18 mouse cellular contexts compared by ENCODE assay signal in genomic region chr11:94621458-94621852, GRCm38 (mm10). TPM values are rescaled to one million over a fixed set of nuclear protein-coding genes. Genes with fewer than 3 reads are reported as not detected.
DNase-seq lines count a peak whose midpoint lies in the region; ATAC-seq and TF ChIP-seq lines count a peak whose summit lies in the region.
"Had no signal": no experiment of that assay in that cellular context is flagged by ENCODE, and none has a peak within 500 bp of the region (broad histone marks: within the 10 kb centered on the region; RNA-seq: fewer than 3 reads in every experiment).

No protein-coding gene starts in this region.

- H3K36me3 ChIP-seq in E14TG2a.4 (ENCODE audit: insufficient read depth, low read length) = no peaks in the 10 kb centered on the region
- no peaks in the 10 kb centered on the region for H3K36me3 ChIP-seq in hindbrain, embryonic 14.5 days (replicated peaks; ENCODE audit: control insufficient read depth, insufficient read depth)
- H3K36me3 ChIP-seq: embryonic facial prominence, embryonic 13.5 days; G1E; heart, embryonic 13.5 days; liver, embryonic 13.5 days had no signal

- no peak overlapping the region for H3K9ac ChIP-seq in hindbrain, embryonic 14.5 days
- H3K9ac ChIP-seq: embryonic facial prominence, embryonic 13.5 days; heart, embryonic 13.5 days; liver, embryonic 13.5 days had no signal

- intact Hi-C loops in heart, postnatal 10 days (cut with DNase I) = no loop called here

- peaks cover 19% of the 10 kb centered on the region for H3K4me1 ChIP-seq in E14TG2a.4 (replicated peaks; ENCODE audit: low read depth, low read length)
- H3K4me1 ChIP-seq in hindbrain, embryonic 14.5 days (replicated peaks; ENCODE audit: control insufficient read depth, insufficient read depth, low read length) = no peaks in the 10 kb centered on the region
- H3K4me1 ChIP-seq: embryonic facial prominence, embryonic 13.5 days; heart, embryonic 13.5 days; liver, embryonic 13.5 days had no signal

- peak; percentile 59 for TF ChIP-seq CTCF in layer of hippocampus, adult 2 months (conservative IDR thresholded peaks at IDR 0.05)
- TF ChIP-seq CTCF in E14TG2a.4 (conservative IDR thresholded peaks at IDR 0.05; ENCODE audit: low read length) = peak; percentile 20

- H3K27me3 ChIP-seq in E14TG2a.4 (ENCODE audit: insufficient read depth, low read length) = no peaks in the 10 kb centered on the region
- no peaks in the 10 kb centered on the region for H3K27me3 ChIP-seq in hindbrain, embryonic 14.5 days (ENCODE audit: control insufficient read depth, insufficient read depth, low read length)
- H3K27me3 ChIP-seq: embryonic facial prominence, embryonic 13.5 days; liver, embryonic 13.5 days had no signal

- H3K4me2 ChIP-seq in hindbrain, embryonic 14.5 days (replicated peaks) = no peak overlapping the region
- H3K4me2 ChIP-seq: embryonic facial prominence, embryonic 13.5 days; heart, embryonic 13.5 days; liver, embryonic 13.5 days; midbrain, embryonic 11.5 days had no signal

- no peak for ATAC-seq in hindbrain, embryonic 14.5 days (ENCODE audit: low FRiP score)

- H3K9me3 ChIP-seq in E14TG2a.4 (ENCODE audit: low read length) = peaks cover 3% of the 10 kb centered on the region; the same call in 1 of the 2 replicates
- H3K9me3 ChIP-seq in hindbrain, embryonic 14.5 days (ENCODE audit: control insufficient read depth, low read length) = no peaks in the 10 kb centered on the region
- H3K9me3 ChIP-seq: embryonic facial prominence, embryonic 13.5 days; G1E; liver, embryonic 13.5 days had no signal

- no peak overlapping the region for H3K4me3 ChIP-seq in layer of hippocampus, adult 2 months
- H3K4me3 ChIP-seq in E14TG2a.4 (replicated peaks; ENCODE audit: low read length) = no peak overlapping the region
- H3K4me3 ChIP-seq in hindbrain, embryonic 14.5 days (replicated peaks; ENCODE audit: low read length) = no peak overlapping the region
- H3K4me3 ChIP-seq: embryonic facial prominence, embryonic 13.5 days; heart, embryonic 13.5 days; liver, embryonic 13.5 days; myocyte had no signal

- no peak for DNase-seq in layer of hippocampus, adult 2 months (ENCODE audit: low spot score in 2 of 2)
- DNase-seq in layer of hippocampus, adult 9-10 months (ENCODE audit: low spot score) = no peak
- DNase-seq in A20 (ENCODE audit: low read depth, low spot score) = peak; percentile 51
- peak; percentile 47 for DNase-seq in induced T-regulatory cell, adult 2 months (ENCODE audit: low read depth)
- DNase-seq in hindbrain, embryonic 14.5 days (ENCODE audit: low spot score) = no peak
- DNase-seq in heart, postnatal 10 days = no peak
- DNase-seq: cerebellum, adult 11-12 months; gastrocnemius, postnatal 36 days; kidney, adult 11 months; left cerebral cortex, postnatal 4 days; liver, embryonic 13.5 days; lung, postnatal 4 days had no signal

- H3K27ac ChIP-seq in layer of hippocampus, adult 2 months = no peak overlapping the region
- no peak overlapping the region for H3K27ac ChIP-seq in hindbrain, embryonic 14.5 days
- H3K27ac ChIP-seq: embryonic facial prominence, embryonic 13.5 days; heart, embryonic 13.5 days; liver, embryonic 13.5 days had no signal

RNA-seq across cellular contexts. Expression of gene Lrrc59, which starts 8.1 kb away (rescaled TPM):
- total RNA-seq in layer of hippocampus, adult 2 months (2021) = 10 to 100 TPM; 74.8 to 75.8 TPM
- polyA plus RNA-seq in hindbrain, embryonic 14.5 days (2014; fragmentation: Nextera tagmentation; extraction: Ambion mirVana) = 132 and 139 TPM in 2 replicates
- 10 to 100 TPM; 60.0 to 63.3 TPM for total RNA-seq in heart, postnatal 10 days (2021)

RNA-seq across cellular contexts. Expression of gene Acsf2, which starts 19.8 kb away (rescaled TPM):
- 10 to 100 TPM; 18.7 to 19.5 TPM for total RNA-seq in layer of hippocampus, adult 2 months (2021)
- polyA plus RNA-seq in hindbrain, embryonic 14.5 days (2014; fragmentation: Nextera tagmentation; extraction: Ambion mirVana) = 2.1 and 2.5 TPM in 2 replicates
- total RNA-seq in heart, postnatal 10 days (2021) = 10 to 100 TPM; 44.5 to 49.6 TPM

RNA-seq across cellular contexts. Expression of gene Mrpl27, which starts 32.1 kb away (rescaled TPM):
- total RNA-seq in layer of hippocampus, adult 2 months (2021) = 10 to 100 TPM; 60.8 to 66.0 TPM
- polyA plus RNA-seq in hindbrain, embryonic 14.5 days (2014; fragmentation: Nextera tagmentation; extraction: Ambion mirVana) = 118 and 140 TPM in 2 replicates
- total RNA-seq in heart, postnatal 10 days (2021) = 10 to 100 TPM; 76.6 to 77.1 TPM

RNA-seq across cellular contexts. Expression of gene Eme1, which starts 32.3 kb away (rescaled TPM):
- total RNA-seq in layer of hippocampus, adult 2 months (2021) = under 1 TPM; 0.27 to 0.41 TPM
- polyA plus RNA-seq in hindbrain, embryonic 14.5 days (2014; fragmentation: Nextera tagmentation; extraction: Ambion mirVana) = 3.1 and 4.2 TPM in 2 replicates
- total RNA-seq in heart, postnatal 10 days (2021) = 1 to 10 TPM; 1.7 to 1.8 TPM

RNA-seq across cellular contexts. Expression of gene Xylt2, which starts 55.9 kb away (rescaled TPM):
- total RNA-seq in layer of hippocampus, adult 2 months (2021) = 10 to 100 TPM; 25.5 to 27.7 TPM
- polyA plus RNA-seq in hindbrain, embryonic 14.5 days (2014; fragmentation: Nextera tagmentation; extraction: Ambion mirVana) = 13.2 and 14.8 TPM in 2 replicates
- total RNA-seq in heart, postnatal 10 days (2021) = 10 to 100 TPM; 17.1 to 18.6 TPM

Comparison
In these comparisons a context has a peak if more than half of its experiments do, and no peak if none do; other contexts are left out.
1. DNase-seq: peak in A20 (single experiment) and induced T-regulatory cell, adult 2 months (single experiment); none in layer of hippocampus, adult 2 months (0 of 2), layer of hippocampus, adult 9-10 months (single experiment), hindbrain, embryonic 14.5 days (single experiment) and heart, postnatal 10 days (0 of 2).